21 mouse cellular contexts compared by ENCODE assay signal in the genomic region with DNA sequence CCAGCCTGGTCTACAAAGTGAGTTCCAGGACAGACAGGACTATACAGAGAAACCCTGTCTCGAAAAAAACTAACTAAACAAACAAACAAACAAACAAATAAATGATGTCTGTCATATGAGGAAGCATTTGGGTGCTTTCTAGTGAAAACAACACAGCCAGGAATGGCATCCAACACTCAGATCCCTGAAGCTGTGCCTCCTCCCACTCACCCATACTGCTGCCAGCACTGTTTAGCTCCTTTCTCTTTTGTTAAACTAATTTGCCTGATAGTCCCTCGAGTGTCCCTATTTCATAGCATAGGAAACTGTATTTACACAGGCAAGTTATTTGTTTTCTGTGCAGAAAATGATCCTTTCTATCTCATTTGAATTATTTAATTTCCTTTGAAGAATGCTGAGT.
DNase-seq lines count a peak whose midpoint lies in the region; ATAC-seq and TF ChIP-seq lines count a peak whose summit lies in the region.
"Had no signal": no experiment of that assay in that cellular context is flagged by ENCODE, and none has a peak within 500 bp of the region (broad histone marks: within the 10 kb centered on the region; RNA-seq: fewer than 3 reads in every experiment).

No protein-coding gene starts in this region.

- no peak overlapping the region for H3K27ac ChIP-seq in hindbrain, postnatal 0 days
- H3K27ac ChIP-seq in kidney, embryonic 14.5 days (ENCODE audit: low read depth, low read length), result no peak overlapping the region
- H3K27ac ChIP-seq: embryonic facial prominence, embryonic 15.5 days; gastrocnemius, adult 2 months; heart, embryonic 10.5 days; limb, embryonic 13.5 days; liver, embryonic 15.5 days; macrophage; midbrain, embryonic 10.5 days; stomach, embryonic 15.5 days had no signal

- H3K9me3 ChIP-seq in hindbrain, postnatal 0 days (ENCODE audit: low read length), result no peaks in the 10 kb centered on the region
- no peaks in the 10 kb centered on the region for H3K9me3 ChIP-seq in kidney, embryonic 14.5 days (ENCODE audit: control insufficient read depth, low read length)
- H3K9me3 ChIP-seq: embryonic facial prominence, embryonic 15.5 days; heart, embryonic 10.5 days; limb, embryonic 13.5 days; liver, embryonic 15.5 days; midbrain, embryonic 10.5 days; stomach, embryonic 15.5 days had no signal

- no peaks in the 10 kb centered on the region for H3K27me3 ChIP-seq in hindbrain, postnatal 0 days (ENCODE audit: insufficient read depth, low read length)
- no peaks in the 10 kb centered on the region for H3K27me3 ChIP-seq in kidney, embryonic 14.5 days (ENCODE audit: control insufficient read depth, insufficient read depth, low read length)
- H3K27me3 ChIP-seq: embryonic facial prominence, embryonic 15.5 days; limb, embryonic 13.5 days; liver, embryonic 15.5 days; Patski; stomach, embryonic 15.5 days had no signal

- TF ChIP-seq CTCF in hindbrain, postnatal 0 days (IDR thresholded peaks at IDR 0.05; ENCODE audit: low read depth), result no peak

- no peaks in the 10 kb centered on the region for H3K4me1 ChIP-seq in hindbrain, postnatal 0 days (ENCODE audit: insufficient read depth, low read length)
- no peaks in the 10 kb centered on the region for H3K4me1 ChIP-seq in kidney, embryonic 14.5 days (ENCODE audit: control insufficient read depth, insufficient read depth, low read length)
- H3K4me1 ChIP-seq: embryonic facial prominence, embryonic 15.5 days; heart, embryonic 10.5 days; limb, embryonic 13.5 days; liver, embryonic 15.5 days; stomach, embryonic 15.5 days had no signal

- ATAC-seq in hindbrain, postnatal 0 days, result no peak
- ATAC-seq in kidney, embryonic 14.5 days (ENCODE audit: low FRiP score, low TSS enrichment), result no peak
- ATAC-seq in inflammation-experienced regulatory T-cells, adult 6 months, result no peak
- ATAC-seq: activated CD4-positive, CD25-positive, alpha-beta regulatory T cell, adult 4 months; Patski had no signal

- H3K36me3 ChIP-seq in hindbrain, postnatal 0 days (ENCODE audit: insufficient read depth, low read length), result no peaks in the 10 kb centered on the region
- H3K36me3 ChIP-seq in kidney, embryonic 14.5 days (ENCODE audit: control insufficient read depth, insufficient read depth, low read length), result no peaks in the 10 kb centered on the region
- H3K36me3 ChIP-seq: embryonic facial prominence, embryonic 15.5 days; heart, embryonic 10.5 days; limb, embryonic 13.5 days; liver, embryonic 15.5 days; midbrain, embryonic 10.5 days; stomach, embryonic 15.5 days had no signal

- H3K4me3 ChIP-seq in hindbrain, postnatal 0 days (ENCODE audit: low read length), result no peak overlapping the region
- no peak overlapping the region for H3K4me3 ChIP-seq in kidney, embryonic 14.5 days (ENCODE audit: low read length)
- H3K4me3 ChIP-seq: embryonic facial prominence, embryonic 15.5 days; gastrocnemius, adult 2 months; heart, embryonic 10.5 days; limb, embryonic 13.5 days; liver, embryonic 15.5 days; midbrain, embryonic 10.5 days; stomach, embryonic 15.5 days had no signal

- no peak overlapping the region for H3K4me2 ChIP-seq in hindbrain, postnatal 0 days (ENCODE audit: low read depth, low read length)
- no peak overlapping the region for H3K4me2 ChIP-seq in kidney, embryonic 14.5 days (replicated peaks; ENCODE audit: low read depth, low read length)
- H3K4me2 ChIP-seq: embryonic facial prominence, embryonic 15.5 days; limb, embryonic 13.5 days; liver, embryonic 15.5 days; stomach, embryonic 15.5 days had no signal

- WGBS in hindbrain, postnatal 0 days, result 52% methylated on average over 2 of the region's 2 CpGs
- WGBS in kidney, embryonic 14.5 days, result 74% methylated on average over 2 of the region's 2 CpGs

- no peak overlapping the region for H3K9ac ChIP-seq in hindbrain, postnatal 0 days (replicated peaks; ENCODE audit: low read length)
- no peak overlapping the region for H3K9ac ChIP-seq in kidney, embryonic 14.5 days (ENCODE audit: low read depth, low read length)
- H3K9ac ChIP-seq: embryonic facial prominence, embryonic 15.5 days; limb, embryonic 13.5 days; liver, embryonic 15.5 days; stomach, embryonic 15.5 days had no signal

- DNase-seq in right cerebral cortex, adult 18-20 months, result peak; percentile 67
- no peak for DNase-seq in right cerebral cortex, postnatal 25 days
- DNase-seq in layer of hippocampus, adult 11-12 months (ENCODE audit: low spot score), result peak; percentile 61
- peak; percentile 27 to 50 for DNase-seq in layer of hippocampus, postnatal 10 days (ENCODE audit: low spot score in 2 of 2)
- DNase-seq in hindbrain, postnatal 0 days (ENCODE audit: low spot score), result no peak
- DNase-seq: adrenal gland, postnatal 14 days; gastrocnemius, adult 2 months; kidney, adult 8-10 months; kidney, postnatal 4 days; thymus, adult 2 months had no signal

Comparison
In these comparisons a context has a peak if more than half of its experiments do, and no peak if none do; other contexts are left out.
1. DNase-seq: peak in right cerebral cortex, adult 18-20 months (single experiment), layer of hippocampus, adult 11-12 months (single experiment) and layer of hippocampus, postnatal 10 days (2 of 2); none in right cerebral cortex, postnatal 25 days (single experiment) and hindbrain, postnatal 0 days (single experiment).